In the genomic region with DNA sequence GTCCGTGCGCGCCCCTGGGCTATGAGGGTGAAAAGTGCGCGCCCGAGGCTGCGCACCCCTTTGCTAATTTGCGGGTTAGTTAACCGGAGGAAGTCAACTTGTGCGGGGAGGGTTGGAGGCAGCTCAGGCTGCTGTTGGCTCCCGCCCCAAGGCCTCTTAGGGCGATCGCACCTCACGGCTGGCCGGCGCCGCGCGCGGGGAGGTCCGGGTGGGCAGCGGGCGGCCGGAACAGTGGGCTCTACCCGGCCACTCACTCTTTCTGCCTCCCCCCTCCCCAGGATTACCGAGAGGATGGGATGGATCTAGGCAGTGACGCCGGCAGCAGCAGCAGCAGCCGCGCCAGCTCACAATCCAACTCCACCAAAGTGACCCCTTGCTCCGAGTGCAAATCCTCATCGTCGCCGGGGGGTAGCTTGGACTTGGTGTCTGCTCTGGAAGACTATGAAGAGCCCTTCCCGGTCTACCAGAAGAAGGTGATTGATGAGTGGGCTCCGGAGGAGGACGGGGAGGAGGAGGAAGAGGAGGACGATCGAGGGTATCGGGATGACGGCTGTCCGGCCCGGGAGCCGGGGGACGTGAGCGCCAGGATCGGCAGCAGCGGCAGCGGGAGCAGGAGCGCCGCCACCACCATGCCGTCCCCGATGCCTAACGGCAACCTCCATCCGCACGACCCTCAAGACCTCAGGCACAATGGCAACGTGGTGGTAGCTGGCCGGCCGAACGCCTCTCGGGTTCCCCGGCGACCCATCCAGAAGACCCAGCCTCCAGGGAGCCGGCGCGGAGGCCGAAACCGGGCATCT, we compare ENCODE assay signal across 8 mouse cellular contexts.
DNase-seq lines count a peak whose midpoint lies in the region; ATAC-seq and TF ChIP-seq lines count a peak whose summit lies in the region.

No protein-coding gene starts in this region.

- peaks cover 7% of the 10 kb centered on the region for H3K4me1 ChIP-seq in liver, adult 2 months (ENCODE audit: control insufficient read depth, insufficient read depth, low read length)
- peaks cover 26% of the 10 kb centered on the region for H3K4me1 ChIP-seq in embryonic facial prominence, embryonic 12.5 days
- H3K4me1 ChIP-seq in heart, embryonic 13.5 days, result peaks cover 52% of the 10 kb centered on the region
- H3K4me1 ChIP-seq in midbrain, embryonic 11.5 days (ENCODE audit: control insufficient read depth, insufficient read depth, low read length), result peaks cover 11% of the 10 kb centered on the region

- H3K4me3 ChIP-seq in liver, adult 2 months (ENCODE audit: insufficient read depth, low read depth, low read length), result peak overlapping the region; percentile 100
- H3K4me3 ChIP-seq in embryonic facial prominence, embryonic 12.5 days, result peak overlapping the region; percentile 73
- peak overlapping the region; percentile 87 for H3K4me3 ChIP-seq in heart, embryonic 13.5 days
- peak overlapping the region; percentile 54 for H3K4me3 ChIP-seq in midbrain, embryonic 11.5 days (ENCODE audit: low read depth, low read length)

- no peaks in the 10 kb centered on the region for H3K79me2 ChIP-seq in liver, adult 2 months (ENCODE audit: control insufficient read depth, insufficient read depth, low read length)

- H3K9ac ChIP-seq in liver, adult 2 months (ENCODE audit: low read depth, low read length), result peak overlapping the region; percentile 60
- H3K9ac ChIP-seq in embryonic facial prominence, embryonic 12.5 days, result peak overlapping the region; percentile 78
- peak overlapping the region; percentile 96 for H3K9ac ChIP-seq in heart, embryonic 13.5 days
- H3K9ac ChIP-seq in midbrain, embryonic 11.5 days (ENCODE audit: low read length), result peak overlapping the region; percentile 71

- TF ChIP-seq POLR2A in liver, adult 2 months (IDR thresholded peaks at IDR 0.05; ENCODE audit: extremely low read depth, insufficient read depth, low read length), result no peak

- H3K9me3 ChIP-seq in embryonic facial prominence, embryonic 12.5 days, result no peaks in the 10 kb centered on the region
- no peaks in the 10 kb centered on the region for H3K9me3 ChIP-seq in heart, embryonic 13.5 days
- H3K9me3 ChIP-seq in midbrain, embryonic 11.5 days (ENCODE audit: control insufficient read depth, low read length), result no peaks in the 10 kb centered on the region

- no peak for TF ChIP-seq CTCF in liver, adult 2 months (IDR thresholded peaks at IDR 0.05; ENCODE audit: low read depth, low read length)

- no peak for DNase-seq in liver, adult 2 months (ENCODE audit: extremely low read depth, low read depth, low spot score)
- no peak for DNase-seq in liver
- DNase-seq in adipocyte (ENCODE audit: low spot score), result peak; percentile 9
- DNase-seq in layer of hippocampus, postnatal 36 days, result peak; percentile 43 to 51
- DNase-seq in midbrain, embryonic 11.5 days (ENCODE audit: low spot score, missing footprints), result no peak
- no peak for DNase-seq in yolk sac, embryonic 10.5 days (ENCODE audit: low spot score)

- peak; percentile 13; the same call in 1 of the 2 replicates for ATAC-seq in embryonic facial prominence, embryonic 12.5 days (ENCODE audit: insufficient number of reproducible peaks, insufficient read depth, low FRiP score, low TSS enrichment)
- 0 out of 2 replicates have a peak, but pooled peaks have one; percentile 0 for ATAC-seq in heart, embryonic 13.5 days (ENCODE audit: extremely low read depth, insufficient number of reproducible peaks, low FRiP score, low TSS enrichment)
- peak; percentile 71 for ATAC-seq in midbrain, embryonic 11.5 days (ENCODE audit: low FRiP score)

- no peaks in the 10 kb centered on the region for H3K36me3 ChIP-seq in liver, adult 2 months (ENCODE audit: control insufficient read depth, insufficient read depth, low read length)
- H3K36me3 ChIP-seq in embryonic facial prominence, embryonic 12.5 days, result no peaks in the 10 kb centered on the region
- peaks cover 14% of the 10 kb centered on the region; the same call in 1 of the 2 replicates for H3K36me3 ChIP-seq in heart, embryonic 13.5 days
- H3K36me3 ChIP-seq in midbrain, embryonic 11.5 days (ENCODE audit: control insufficient read depth, insufficient read depth, low read length), result no peaks in the 10 kb centered on the region

- H3K27ac ChIP-seq in liver, adult 2 months (replicated peaks; ENCODE audit: insufficient read depth, low read depth, low read length), result peak overlapping the region; percentile 46
- H3K27ac ChIP-seq in embryonic facial prominence, embryonic 12.5 days, result peak overlapping the region; percentile 85
- peak overlapping the region; percentile 99 for H3K27ac ChIP-seq in heart, embryonic 13.5 days (replicated peaks)
- peak overlapping the region; percentile 1; the same call in 1 of the 2 replicates for H3K27ac ChIP-seq in midbrain, embryonic 11.5 days (ENCODE audit: low read depth, low read length)

- WGBS in liver, adult 2 months, result 1% methylated on average over 68 of the region's 68 CpGs
- 0% methylated on average over 68 of the region's 68 CpGs for WGBS in embryonic facial prominence, embryonic 12.5 days
- WGBS in heart, embryonic 13.5 days, result under 1% methylated on average over 68 of the region's 68 CpGs
- WGBS in midbrain, embryonic 11.5 days, result under 1% methylated on average over 68 of the region's 68 CpGs

- peaks cover 16% of the 10 kb centered on the region for H3K27me3 ChIP-seq in liver, adult 2 months (ENCODE audit: control insufficient read depth, insufficient read depth, low read length)
- no peaks in the 10 kb centered on the region for H3K27me3 ChIP-seq in embryonic facial prominence, embryonic 12.5 days
- H3K27me3 ChIP-seq in heart, embryonic 13.5 days (replicated peaks), result no peaks in the 10 kb centered on the region
- peaks cover 9% of the 10 kb centered on the region; the same call in 1 of the 2 replicates for H3K27me3 ChIP-seq in midbrain, embryonic 11.5 days (ENCODE audit: control insufficient read depth, insufficient read depth, low read length)

- H3K4me2 ChIP-seq in embryonic facial prominence, embryonic 12.5 days (replicated peaks), result peak overlapping the region; percentile 96
- peak overlapping the region; percentile 87 for H3K4me2 ChIP-seq in heart, embryonic 13.5 days
- peak overlapping the region; percentile 75 for H3K4me2 ChIP-seq in midbrain, embryonic 11.5 days

Comparison
In these comparisons a context has a peak if more than half of its experiments do, and no peak if none do; other contexts are left out.
1. DNase-seq: peak in adipocyte (single experiment) and layer of hippocampus, postnatal 36 days (2 of 2); none in liver, adult 2 months (single experiment), liver (single experiment), midbrain, embryonic 11.5 days (single experiment) and yolk sac, embryonic 10.5 days (single experiment).
2. H3K27ac ChIP-seq: peak in every context shown above with its lines; median percentile 99 in heart, embryonic 13.5 days; 85 in embryonic facial prominence, embryonic 12.5 days; 46 in liver, adult 2 months; 1 in midbrain, embryonic 11.5 days.
3. ATAC-seq: peak in every context shown above with its lines; median percentile 71 in midbrain, embryonic 11.5 days; 13 in embryonic facial prominence, embryonic 12.5 days; 0 in heart, embryonic 13.5 days.
4. Peak in every context shown above with its lines, with median percentiles within 50 percentile points of each other: H3K4me3 ChIP-seq, H3K9ac ChIP-seq and H3K4me2 ChIP-seq.